Mouse (Mus musculus) heart, adult 2 months (tissue): ENCODE measurements around the gene Olfr1107. TPM values are rescaled to one million over a fixed set of nuclear protein-coding genes. Genes with fewer than 3 reads are reported as not detected.

Experiments used
- DNase-seq, 2 experiments: peaks; one replicate each; pipeline ENCODE4 v3.0.0; 2021
- H3K27ac ChIP-seq: fragments of 200-600 bp; 2 replicates; pipeline ENCODE4 v1.8.1; 2022
- H3K27me3 ChIP-seq: fragments of 200-500 bp; 2 replicates; pipeline ENCODE4 v1.6.1; 2012; ENCODE audit warnings: mild to moderate bottlenecking, low read length, inconsistent platforms, mixed read lengths; ENCODE audit not compliant: control insufficient read depth, insufficient read depth
- H3K36me3 ChIP-seq: fragments of 200-500 bp; 2 replicates; pipeline ENCODE4 v1.6.1; 2012; ENCODE audit warnings: low read length, inconsistent platforms; ENCODE audit not compliant: control insufficient read depth, insufficient read depth
- H3K4me1 ChIP-seq: fragments of 200-500 bp; 2 replicates; pipeline ENCODE4 v1.6.1; 2011; ENCODE audit warnings: low read length; ENCODE audit not compliant: control insufficient read depth, insufficient read depth
- H3K4me3 ChIP-seq: fragments of 200-600 bp; 2 replicates; pipeline ENCODE4 v1.8.1; 2022
- H3K79me2 ChIP-seq: fragments of 200-500 bp; replicated peaks from 2 replicates; pipeline ENCODE4 v1.6.1; 2012; ENCODE audit warnings: mild to moderate bottlenecking, inconsistent platforms, low read length, moderate library complexity, mixed read lengths; ENCODE audit not compliant: control insufficient read depth, insufficient read depth
- H3K9ac ChIP-seq: fragments of 200-500 bp; 2 replicates; pipeline ENCODE4 v1.6.1; 2012; ENCODE audit warnings: low read depth, mild to moderate bottlenecking, control low read depth, inconsistent platforms, low read length, mixed read lengths
- CTCF ChIP-seq: fragments of 200-600 bp; IDR thresholded peaks from 2 replicates; pipeline ENCODE4 v1.8.1; 2022; ENCODE audit warnings: antibody characterized with exemption, mild to moderate bottlenecking, moderate library complexity
- EP300 ChIP-seq: fragments of 200-500 bp; IDR thresholded peaks from 2 replicates; pipeline ENCODE4 v1.6.1; 2011; ENCODE audit warnings: low read depth, low read length, control low read depth; ENCODE audit not compliant: insufficient read depth
- POLR2A ChIP-seq: fragments of 200-500 bp; IDR thresholded peaks from 2 replicates; pipeline ENCODE4 v1.6.1; 2011; ENCODE audit warnings: mild to moderate bottlenecking, low read depth, low read length, control low read depth; ENCODE audit not compliant: insufficient read depth
- WGBS: fragments of 180-500 bp; shearing (Covaris S2); methylation state at CpG from one replicate; pipeline ENCODE4 v1.1.7; 2018; 5-methylcytosine and 5-hydroxymethylcytosine counted together
- intact Hi-C: fragments of 180-260 bp; cut with DNase I; formaldehyde crosslinking; loops from one replicate; pipeline ENCODE4 v1.15.1; 2025
- long read RNA-seq: library from polyadenylated mRNA; stranded (forward); transcript quantifications from one replicate; pipeline ENCODE4 v2.0.0, GENCODE M21; 2021
- polyA plus RNA-seq: library from polyadenylated mRNA; depleted of rRNA; stranded (reverse); fragments of >200 nt; gene quantifications from 2 replicates; pipeline ENCODE4 v1.2.3, GENCODE M21; 2012; rRNA removed
- total RNA-seq, 2 experiments: library from RNA; stranded (reverse); gene quantifications; 2 replicates each; pipeline ENCODE4 v1.2.3; 2021

Olfr1107 gene
- total RNA-seq (not detected), polyA plus RNA-seq (not detected in 2 replicates)
- long read RNA-seq: 0 reads

- Histone ChIP-seq H3K4me3 (no peak within 1 kb of the TSS), H3K27ac (no peak within 1 kb of the TSS), H3K27me3 (no peaks in the 10 kb centered on the region), H3K4me1 (no peaks in the 10 kb centered on the region), H3K79me2 (no peaks in the 10 kb centered on the region), H3K36me3 (no peaks in the 10 kb centered on the region), H3K9ac (no peak within 1 kb of the TSS)
- WGBS: 71% methylated on average over 1 of the region's 1 CpGs
- no peak for DNase-seq
- intact Hi-C loops: no loop called here
- TF ChIP-seq POLR2A (no peak), EP300 (no peak), CTCF (no peak)
Measured at GRCm38 (mm10) chr2:87075717-87076116, at the start of gene Olfr1107. TSS of gene Olfr1107 (minus strand) at chr2:87075817.

GRCm38 (mm10) chr2:87114467-87114866 is 38.9 kb upstream of the Olfr1107 start, which contains the start of gene Olfr259:
TSS of gene Olfr259 (minus strand) at chr2:87114567.
- Histone ChIP-seq H3K9ac (no peak within 1 kb of the TSS), H3K27me3 (no peaks in the 10 kb centered on the region), H3K36me3 (no peaks in the 10 kb centered on the region), H3K79me2 (no peaks in the 10 kb centered on the region), H3K4me3 (no peak within 1 kb of the TSS), H3K4me1 (no peaks in the 10 kb centered on the region), H3K27ac (no peak within 1 kb of the TSS)
- DNase-seq: no peak
- TF ChIP-seq EP300: no peak
- TF ChIP-seq POLR2A: no peak
- no peak for TF ChIP-seq CTCF
- intact Hi-C loops: no loop called here

DNA sequence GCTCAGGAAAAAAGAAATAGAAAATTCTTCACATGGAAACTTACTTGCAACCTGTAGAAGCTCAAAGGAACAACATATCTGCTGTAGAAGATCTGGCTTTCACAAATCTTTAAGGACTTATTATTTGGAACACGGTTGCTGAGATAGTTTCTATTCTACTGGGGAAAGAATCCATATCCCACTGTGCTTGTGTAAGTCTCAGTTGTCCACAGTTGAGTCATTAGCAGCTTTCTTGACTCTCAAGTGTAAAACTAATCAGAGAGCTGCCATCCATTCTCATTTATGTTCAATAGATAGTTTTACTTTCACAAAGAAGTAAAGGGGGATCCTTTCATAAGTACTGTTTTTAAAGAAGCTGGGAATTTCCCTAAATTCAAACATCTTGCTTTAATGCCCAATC is 20.3 kb upstream of the Olfr1107 start, which contains the start of gene Olfr1109:
Gene Olfr1109, minus strand, starts transcription at position 101 of the 400 bp plus-strand sequence.
- no peak for TF ChIP-seq POLR2A
- H3K79me2 ChIP-seq: no peaks in the 10 kb centered on the region
- H3K4me3 ChIP-seq: no peak within 1 kb of the TSS
- no peaks in the 10 kb centered on the region for H3K4me1 ChIP-seq
- no peaks in the 10 kb centered on the region for H3K36me3 ChIP-seq
- intact Hi-C loops: no loop called here
- H3K9ac ChIP-seq: no peak within 1 kb of the TSS
- WGBS: 54% methylated on average over 1 of the region's 1 CpGs
- no peak within 1 kb of the TSS for H3K27ac ChIP-seq
- no peaks in the 10 kb centered on the region for H3K27me3 ChIP-seq
- no peak for DNase-seq

- TF ChIP-seq CTCF: no peak
- TF ChIP-seq POLR2A: no peak
- no peak for TF ChIP-seq EP300
- no peak within 1 kb of the TSS for H3K27ac ChIP-seq
- H3K27me3 ChIP-seq: no peaks in the 10 kb centered on the region
- no peak for DNase-seq
- 57% methylated on average over 1 of the region's 1 CpGs for WGBS
- H3K36me3 ChIP-seq: no peaks in the 10 kb centered on the region
- H3K79me2 ChIP-seq: no peaks in the 10 kb centered on the region
- intact Hi-C loops: no loop called here
- H3K4me1 ChIP-seq: no peaks in the 10 kb centered on the region
- H3K4me3 ChIP-seq: no peak within 1 kb of the TSS
- no peak within 1 kb of the TSS for H3K9ac ChIP-seq
Measured at GRCm38 (mm10) chr2:87052173-87052572, 23.4 kb downstream of the Olfr1107 start, which contains the start of gene Olfr1106. TSS of gene Olfr1106 (minus strand) at chr2:87052273.

DNA sequence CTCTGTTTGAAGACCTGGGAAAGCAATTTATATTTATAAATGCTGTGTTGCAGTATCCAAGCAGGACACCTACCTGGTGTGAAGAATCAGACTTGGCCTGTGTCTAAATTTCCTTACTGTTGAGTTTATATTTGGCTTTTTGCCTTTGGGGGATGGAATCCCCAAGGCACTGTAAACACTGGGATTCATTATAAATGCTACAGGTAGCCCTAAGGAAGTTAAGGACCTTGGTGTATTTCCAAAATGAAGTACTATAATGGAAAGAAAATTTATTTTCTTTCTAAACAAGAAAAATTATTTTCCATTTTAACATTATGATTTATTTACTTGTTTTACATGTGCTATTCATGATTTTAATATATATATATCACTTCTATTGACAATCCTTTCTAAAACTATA is 39.2 kb downstream of the Olfr1107 start, which contains the start of gene Olfr1105:
Gene Olfr1105, minus strand, starts transcription at position 101 of the 400 bp plus-strand sequence.
- intact Hi-C loops: no loop called here
- no peak for TF ChIP-seq EP300
- H3K4me1 ChIP-seq: no peaks in the 10 kb centered on the region
- no peak within 1 kb of the TSS for H3K9ac ChIP-seq
- no peak for DNase-seq
- H3K27ac ChIP-seq: no peak within 1 kb of the TSS
- no peaks in the 10 kb centered on the region for H3K36me3 ChIP-seq
- no peak within 1 kb of the TSS for H3K4me3 ChIP-seq
- no peaks in the 10 kb centered on the region for H3K79me2 ChIP-seq
- H3K27me3 ChIP-seq: no peaks in the 10 kb centered on the region

GRCm38 (mm10) chr2:87026980-87027379 is 48.6 kb downstream of the Olfr1107 start, which contains the start of gene Olfr1104:
TSS of gene Olfr1104 (minus strand) at chr2:87027080.
- Histone ChIP-seq H3K4me1 (no peaks in the 10 kb centered on the region), H3K27me3 (no peaks in the 10 kb centered on the region), H3K79me2 (no peaks in the 10 kb centered on the region), H3K4me3 (no peak within 1 kb of the TSS), H3K9ac (no peak within 1 kb of the TSS), H3K27ac (no peak within 1 kb of the TSS), H3K36me3 (no peaks in the 10 kb centered on the region)
- DNase-seq: no peak
- 64% methylated on average over 1 of the region's 1 CpGs for WGBS
- TF ChIP-seq POLR2A (no peak), EP300 (no peak), CTCF (no peak)
- intact Hi-C loops: no loop called here

Other genes with a start within 250 kb of the Olfr1107 start
- gene Olfr1095, start 224.1 kb downstream of the Olfr1107 start, total RNA-seq: not detected
- not detected in 2 replicates for gene Olfr1095, start 224.1 kb downstream of the Olfr1107 start, polyA plus RNA-seq
- gene Gm13723, start 201.0 kb downstream of the Olfr1107 start, total RNA-seq: not detected
- not detected in 2 replicates for gene Gm13723, start 201.0 kb downstream of the Olfr1107 start, polyA plus RNA-seq
- gene Olfr1097, start 183.6 kb downstream of the Olfr1107 start, total RNA-seq: not detected
- gene Olfr1097, start 183.6 kb downstream of the Olfr1107 start, polyA plus RNA-seq: not detected in 2 replicates
- gene Olfr1098, start 151.3 kb downstream of the Olfr1107 start, total RNA-seq: not detected
- not detected in 2 replicates for gene Olfr1098, start 151.3 kb downstream of the Olfr1107 start, polyA plus RNA-seq
- gene Olfr1099, start 115.1 kb downstream of the Olfr1107 start, total RNA-seq: not detected
- gene Olfr1099, start 115.1 kb downstream of the Olfr1107 start, polyA plus RNA-seq: not detected in 2 replicates
- not detected for gene Olfr1100, start 95.9 kb downstream of the Olfr1107 start, total RNA-seq
- not detected in 2 replicates for gene Olfr1100, start 95.9 kb downstream of the Olfr1107 start, polyA plus RNA-seq
- not detected for gene Olfr1101, start 84.6 kb downstream of the Olfr1107 start, total RNA-seq
- gene Olfr1101, start 84.6 kb downstream of the Olfr1107 start, polyA plus RNA-seq: not detected in 2 replicates
- gene Olfr1102, start 77.4 kb downstream of the Olfr1107 start, total RNA-seq: not detected
- gene Olfr1102, start 77.4 kb downstream of the Olfr1107 start, polyA plus RNA-seq: not detected in 2 replicates
- gene Olfr1104, start 48.7 kb downstream of the Olfr1107 start, total RNA-seq: not detected
- not detected in 2 replicates for gene Olfr1104, start 48.7 kb downstream of the Olfr1107 start, polyA plus RNA-seq
- not detected for gene Olfr1105, start 39.3 kb downstream of the Olfr1107 start, total RNA-seq
- gene Olfr1105, start 39.3 kb downstream of the Olfr1107 start, polyA plus RNA-seq: not detected in 2 replicates
- not detected for gene Olfr1106, start 23.5 kb downstream of the Olfr1107 start, total RNA-seq
- gene Olfr1106, start 23.5 kb downstream of the Olfr1107 start, polyA plus RNA-seq: not detected in 2 replicates
- not detected for gene Olfr1109, start 20.2 kb upstream of the Olfr1107 start, total RNA-seq
- gene Olfr1109, start 20.2 kb upstream of the Olfr1107 start, polyA plus RNA-seq: not detected in 2 replicates
- not detected for gene Olfr259, start 38.8 kb upstream of the Olfr1107 start, total RNA-seq
- gene Olfr259, start 38.8 kb upstream of the Olfr1107 start, polyA plus RNA-seq: not detected in 2 replicates
- gene Olfr1110, start 64.5 kb upstream of the Olfr1107 start, total RNA-seq: not detected
- not detected in 2 replicates for gene Olfr1110, start 64.5 kb upstream of the Olfr1107 start, polyA plus RNA-seq
- not detected for gene Olfr1111, start 76.8 kb upstream of the Olfr1107 start, total RNA-seq
- not detected in 2 replicates for gene Olfr1111, start 76.8 kb upstream of the Olfr1107 start, polyA plus RNA-seq
- gene Olfr1112, start 112.0 kb upstream of the Olfr1107 start, total RNA-seq: not detected
- not detected in 2 replicates for gene Olfr1112, start 112.0 kb upstream of the Olfr1107 start, polyA plus RNA-seq
- gene Olfr1113, start 133.2 kb upstream of the Olfr1107 start, total RNA-seq: not detected
- not detected in 2 replicates for gene Olfr1113, start 133.2 kb upstream of the Olfr1107 start, polyA plus RNA-seq
- gene Olfr1115, start 172.2 kb upstream of the Olfr1107 start, total RNA-seq: not detected
- gene Olfr1115, start 172.2 kb upstream of the Olfr1107 start, polyA plus RNA-seq: not detected in 2 replicates
- gene Olfr1116, start 191.7 kb upstream of the Olfr1107 start, total RNA-seq: not detected
- not detected in 2 replicates for gene Olfr1116, start 191.7 kb upstream of the Olfr1107 start, polyA plus RNA-seq
- not detected for gene Olfr1118, start 231.8 kb upstream of the Olfr1107 start, total RNA-seq
- gene Olfr1118, start 231.8 kb upstream of the Olfr1107 start, polyA plus RNA-seq: not detected in 2 replicates